Mouse (Mus musculus) left cerebral cortex, adult 18-20 months (tissue): ENCODE measurements at regions not wholly inside any gene's neighbourhood (a gene's known extent, or its start where the extent isn't known, plus 50 kb on each side); places are given as distances from the start of the nearest gene placed in this dataset.

Source experiments
- DNase-seq, 2 experiments: peaks; one replicate each; pipeline ENCODE4 v3.0.0; 2021 to 2022; ENCODE audit warnings: low spot score in 2 of 2, mixed read lengths in 1 of 2

DNA sequence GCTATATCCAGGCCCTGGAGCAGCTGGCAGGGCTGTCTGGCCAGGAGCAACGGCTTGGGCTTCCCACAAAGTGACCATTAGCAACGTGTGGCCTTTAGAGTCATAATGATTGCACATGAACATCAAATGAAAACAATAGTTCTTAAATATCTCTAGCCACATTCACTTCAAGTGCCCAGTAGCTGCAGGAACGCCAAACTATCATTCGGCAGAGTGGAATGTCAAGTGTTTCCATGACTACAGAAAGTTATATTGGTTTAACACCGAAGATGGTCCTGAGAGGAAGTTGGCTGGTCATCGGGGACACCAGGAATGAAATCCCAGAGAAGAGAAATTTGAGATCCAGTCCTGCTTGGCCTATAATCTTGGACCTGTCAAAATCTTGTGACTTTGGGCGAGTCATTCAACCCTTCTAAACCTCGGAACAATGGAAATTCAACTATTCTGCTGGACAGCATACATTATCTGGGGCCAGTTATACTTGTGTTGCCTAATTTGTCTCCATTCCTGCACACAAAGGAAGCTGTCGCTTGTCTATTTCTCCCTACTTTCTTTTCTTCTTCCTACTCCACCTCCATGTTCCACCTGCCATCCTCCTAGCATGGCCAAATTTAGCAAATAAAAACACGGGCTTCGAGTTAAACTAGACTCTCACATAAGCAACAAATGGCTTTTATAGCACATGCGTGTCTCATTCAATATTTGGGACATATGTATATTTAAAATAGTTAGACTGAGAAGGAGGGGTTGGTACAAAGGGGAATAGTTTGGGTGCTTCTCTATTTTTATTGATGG is 886.7 kb upstream of the Fam160b2 start:
- peak in 1 of 2 experiments; percentile 11 for DNase-seq

GRCm38 (mm10) chr14:71475656-71476055 is 876.0 kb upstream of the Fam160b2 start:
- DNase-seq = no peak

DNA sequence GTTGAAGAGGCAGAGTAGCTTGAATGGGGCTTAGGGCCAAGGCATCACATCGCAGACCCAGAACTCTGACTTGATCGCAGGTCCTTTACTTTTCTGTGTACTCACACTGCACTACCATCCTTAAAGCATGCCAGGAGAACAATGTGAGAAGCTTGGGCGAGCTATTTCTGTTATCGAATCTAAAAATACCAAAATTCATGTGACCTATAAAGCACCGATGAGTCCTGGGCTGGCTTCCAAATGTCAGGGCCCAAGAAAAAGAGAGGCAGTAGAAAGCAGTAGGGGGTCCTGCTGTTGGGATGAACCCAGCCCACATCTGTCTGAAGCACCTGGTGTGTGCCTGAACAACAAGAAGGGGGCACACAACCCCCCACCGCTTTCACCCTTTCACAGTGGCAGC is 874.3 kb upstream of the Fam160b2 start:
- DNase-seq = no peak

- DNase-seq = no peak
Observed at GRCm38 (mm10) chr14:71432364-71432763, 832.7 kb upstream of the Fam160b2 start.
